Mouse (Mus musculus) kidney, adult 2 months (tissue): ENCODE data around the gene Ghdc. TPM values are rescaled to one million over a fixed set of nuclear protein-coding genes. Genes with fewer than 3 reads are reported as not detected.

ENCODE experiments used
- DNase-seq: peaks from one replicate; pipeline ENCODE4 v3.0.0; 2021
- H3K27ac ChIP-seq: fragments of 200-500 bp; 2 replicates; pipeline ENCODE4 v1.5.1; 2012; ENCODE audit warnings: low read depth, low read length, control low read depth, inconsistent platforms; ENCODE audit not compliant: insufficient read depth
- H3K27me3 ChIP-seq: fragments of 200-500 bp; replicated peaks from 2 replicates; pipeline ENCODE4 v1.6.1; 2012; ENCODE audit warnings: mild to moderate bottlenecking, moderate library complexity, low read length, inconsistent platforms; ENCODE audit not compliant: control insufficient read depth, insufficient read depth
- H3K36me3 ChIP-seq: fragments of 200-500 bp; 2 replicates; pipeline ENCODE4 v1.6.1; 2012; ENCODE audit warnings: mild to moderate bottlenecking, moderate library complexity, low read length, inconsistent platforms; ENCODE audit not compliant: control insufficient read depth, insufficient read depth
- H3K4me1 ChIP-seq: fragments of 200-500 bp; 2 replicates; pipeline ENCODE4 v1.6.1; 2011; ENCODE audit warnings: low read length; ENCODE audit not compliant: control insufficient read depth, insufficient read depth
- H3K4me3 ChIP-seq: fragments of 200-500 bp; 2 replicates; pipeline ENCODE4 v1.5.1; 2011; ENCODE audit warnings: mild to moderate bottlenecking, low read depth, low read length, control low read depth; ENCODE audit not compliant: insufficient read depth
- CTCF ChIP-seq: fragments of 200-500 bp; conservative IDR thresholded peaks from 2 replicates; pipeline ENCODE4 v1.5.1; 2011; ENCODE audit warnings: low read depth, mild to moderate bottlenecking, control low read depth, low read length, moderate library complexity, mixed read lengths; ENCODE audit not compliant: insufficient read depth, insufficient read length
- POLR2A ChIP-seq: fragments of 200-500 bp; IDR thresholded peaks from one replicate; pipeline ENCODE4 v1.6.1; 2011; ENCODE audit warnings: low read depth, low read length, control low read depth
- WGBS: fragments of 180-500 bp; shearing (Covaris S2); methylation state at CpG from one replicate; pipeline ENCODE4 v1.1.7; 2018; 5-methylcytosine and 5-hydroxymethylcytosine counted together
- polyA plus RNA-seq: library from polyadenylated mRNA; depleted of rRNA; stranded (reverse); fragments of >200 nt; gene quantifications from 2 replicates; pipeline ENCODE4 v1.2.3, GENCODE M21; 2012

Gene Ghdc
- polyA plus RNA-seq, 1 experiment: 30.4 TPM

GRCm38 (mm10) chr11:100816342-100816741 lies 45.6 kb upstream of the Ghdc start:
- Histone ChIP-seq H3K36me3 (no peaks in the 10 kb centered on the region), H3K4me3 (no peak overlapping the region), H3K27me3 (no peaks in the 10 kb centered on the region), H3K27ac (no peak overlapping the region), H3K4me1 (peaks cover 21% of the 10 kb centered on the region)
- WGBS: 56% methylated on average over 3 of the region's 3 CpGs
- DNase-seq: no peak
- no peak for TF ChIP-seq CTCF
- TF ChIP-seq POLR2A: no peak

GRCm38 (mm10) chr11:100814498-100814897 lies 43.7 kb upstream of the Ghdc start:
- peak; percentile 86 for DNase-seq
- Histone ChIP-seq H3K4me3 (0 out of 2 replicates have a peak overlapping the region, but pooled peaks have one; percentile 14), H3K27ac (peak overlapping the region; percentile 24; the same call in 1 of the 2 replicates), H3K36me3 (no peaks in the 10 kb centered on the region), H3K4me1 (peaks cover 32% of the 10 kb centered on the region), H3K27me3 (no peaks in the 10 kb centered on the region)
- TF ChIP-seq CTCF: no peak
- no peak for TF ChIP-seq POLR2A
- WGBS: 8% methylated on average over 13 of the region's 13 CpGs

GRCm38 (mm10) chr11:100811132-100811531 lies 40.4 kb upstream of the Ghdc start:
- no peak for DNase-seq
- Histone ChIP-seq H3K36me3 (no peaks in the 10 kb centered on the region), H3K4me3 (no peak overlapping the region), H3K27ac (peak overlapping the region; percentile 53; the same call in 1 of the 2 replicates), H3K27me3 (no peaks in the 10 kb centered on the region), H3K4me1 (peaks cover 20% of the 10 kb centered on the region; the same call in 1 of the 2 replicates)
- TF ChIP-seq CTCF (peak; percentile 21; the same call in 1 of the 2 replicates), POLR2A (no peak)
- WGBS: 71% methylated on average over 2 of the region's 2 CpGs

GRCm38 (mm10) chr11:100810516-100810915 lies 39.8 kb upstream of the Ghdc start:
- H3K4me1 ChIP-seq: peaks cover 17% of the 10 kb centered on the region; the same call in 1 of the 2 replicates
- WGBS: 27% methylated on average over 9 of the region's 9 CpGs
- H3K36me3 ChIP-seq: no peaks in the 10 kb centered on the region
- TF ChIP-seq CTCF (no peak), POLR2A (no peak)
- DNase-seq: peak; percentile 87
- no peak overlapping the region for H3K4me3 ChIP-seq
- H3K27me3 ChIP-seq: no peaks in the 10 kb centered on the region
- peak overlapping the region; percentile 53; the same call in 1 of the 2 replicates for H3K27ac ChIP-seq

GRCm38 (mm10) chr11:100806380-100807305 lies 35.9 kb upstream of the Ghdc start:
- H3K4me1 ChIP-seq: peaks cover 11% of the 10 kb centered on the region; the same call in 1 of the 2 replicates
- no peaks in the 10 kb centered on the region for H3K27me3 ChIP-seq
- no peak overlapping the region for H3K27ac ChIP-seq
- TF ChIP-seq CTCF: no peak
- TF ChIP-seq POLR2A: no peak
- H3K36me3 ChIP-seq: peaks cover 8% of the 10 kb centered on the region
- H3K4me3 ChIP-seq: no peak overlapping the region
- 59% methylated on average over 20 of the region's 20 CpGs for WGBS
- no peak for DNase-seq

- Histone ChIP-seq H3K36me3 (peaks cover 8% of the 10 kb centered on the region), H3K4me3 (no peak overlapping the region), H3K27ac (no peak overlapping the region), H3K27me3 (no peaks in the 10 kb centered on the region), H3K4me1 (peaks cover 5% of the 10 kb centered on the region; the same call in 1 of the 2 replicates)
- 80% methylated on average over 7 of the region's 7 CpGs for WGBS
- TF ChIP-seq POLR2A: no peak
- no peak for TF ChIP-seq CTCF
- DNase-seq: no peak
These were observed 34.8 kb upstream of the Ghdc start for GRCm38 (mm10) chr11:100805535-100805934.

- no peak overlapping the region for H3K4me3 ChIP-seq
- H3K27me3 ChIP-seq: no peaks in the 10 kb centered on the region
- no peaks in the 10 kb centered on the region for H3K4me1 ChIP-seq
- WGBS: 95% methylated on average over 10 of the region's 10 CpGs
- TF ChIP-seq CTCF (no peak), POLR2A (no peak)
- H3K36me3 ChIP-seq: peaks cover 8% of the 10 kb centered on the region
- H3K27ac ChIP-seq: no peak overlapping the region
- DNase-seq: no peak
These were observed 33.7 kb upstream of the Ghdc start for GRCm38 (mm10) chr11:100804409-100804808.
